Mouse (Mus musculus) adrenal gland, postnatal 36 days (tissue): ENCODE results near the gene Olfr1348. TPM values are rescaled to one million over a fixed set of nuclear protein-coding genes. Genes with fewer than 3 reads are reported as not detected.

Source experiments
- DNase-seq, 2 experiments: peaks; one replicate each; pipeline ENCODE4 v3.0.0; 2021; ENCODE audit warnings: mixed read lengths in 1 of 2
- long read RNA-seq, 2 experiments: library from polyadenylated mRNA; stranded (forward); transcript quantifications; one replicate each; pipeline ENCODE4 v2.0.0; 2021; ENCODE audit warnings: borderline sequencing depth in 2 of 2
- total RNA-seq, 2 experiments: library from RNA; stranded (reverse); gene quantifications; 2 replicates each; pipeline ENCODE4 v1.2.3; 2021

Olfr1348 gene
- total RNA-seq = not detected
- long read RNA-seq, experiment 1 = 0 reads
- long read RNA-seq, experiment 2 = 0 reads

GRCm38 (mm10) chr7:6508648-6509047 is at the start of gene Olfr1348:
Gene Olfr1348 (minus strand): TSS chr7:6508748.
- no peak for DNase-seq

GRCm38 (mm10) chr7:6526141-6526540 is 17.6 kb upstream of the Olfr1348 start:
- no peak for DNase-seq

DNA sequence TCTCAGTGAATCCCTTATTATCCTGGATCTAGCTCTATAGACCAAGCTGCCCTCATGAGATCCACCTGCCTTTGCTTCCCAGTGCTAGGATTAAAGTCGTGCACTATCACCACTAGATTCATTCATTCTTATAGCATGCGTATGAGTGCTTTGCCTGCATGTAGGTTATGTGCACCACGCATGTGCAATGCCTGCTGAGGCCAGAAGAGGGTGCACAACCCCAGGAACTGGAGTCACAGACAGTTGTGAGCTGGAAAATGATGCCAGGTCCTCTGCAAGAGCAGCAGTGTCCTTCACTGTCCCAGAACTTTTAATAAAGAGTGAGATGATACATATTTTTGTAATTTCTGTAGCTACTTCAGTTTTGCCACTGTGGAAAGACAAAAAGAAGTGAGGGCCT is 16.5 kb upstream of the Olfr1348 start:
- DNase-seq = no peak

- DNase-seq = no peak
Observed at GRCm38 (mm10) chr7:6522850-6523249, 14.3 kb upstream of the Olfr1348 start, which contains the start of gene Olfr1349. Gene Olfr1349 (minus strand): TSS chr7:6522950.

GRCm38 (mm10) chr7:6521666-6522065 is 13.1 kb upstream of the Olfr1348 start:
- no peak for DNase-seq

- no peak for DNase-seq
Observed at GRCm38 (mm10) chr7:6499655-6500054, 8.9 kb downstream of the Olfr1348 start, which contains the start of gene Olfr1347. Gene Olfr1347 (minus strand): TSS chr7:6499755.

GRCm38 (mm10) chr7:6486841-6487240 is 21.7 kb downstream of the Olfr1348 start, which contains the start of gene Olfr5:
Gene Olfr5 (minus strand): TSS chr7:6486941.
- no peak for DNase-seq

GRCm38 (mm10) chr7:6477633-6478032 is 30.9 kb downstream of the Olfr1348 start:
- DNase-seq = peak in 1 of 2 experiments; percentile 9

DNA sequence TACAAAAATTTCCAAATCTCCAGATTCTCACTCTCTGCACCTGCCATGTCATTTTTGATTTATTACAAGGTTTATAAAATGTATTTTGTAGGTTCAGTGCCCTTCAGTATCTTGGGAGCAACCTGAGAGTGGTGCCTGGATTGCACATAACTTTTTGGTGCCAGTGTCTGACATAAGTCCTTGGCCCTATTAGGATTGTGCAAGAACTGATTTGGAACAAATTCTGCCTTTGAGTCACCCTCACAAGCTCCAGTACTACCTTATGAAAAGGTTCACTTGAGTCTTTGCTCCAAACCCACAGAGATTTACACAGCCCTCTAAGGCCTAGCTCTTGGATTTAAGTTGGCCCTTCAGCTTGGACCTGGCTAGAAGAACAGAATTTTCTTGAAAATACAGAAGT is 41.6 kb downstream of the Olfr1348 start, which contains the start of gene Olfr1346:
TSS of gene Olfr1346 (plus strand) at position 151 of the 400 bp plus-strand sequence.
- no peak for DNase-seq

GRCm38 (mm10) chr7:6456399-6456798 is 52.1 kb downstream of the Olfr1348 start:
- DNase-seq = peak in 1 of 2 experiments; percentile 13

DNA sequence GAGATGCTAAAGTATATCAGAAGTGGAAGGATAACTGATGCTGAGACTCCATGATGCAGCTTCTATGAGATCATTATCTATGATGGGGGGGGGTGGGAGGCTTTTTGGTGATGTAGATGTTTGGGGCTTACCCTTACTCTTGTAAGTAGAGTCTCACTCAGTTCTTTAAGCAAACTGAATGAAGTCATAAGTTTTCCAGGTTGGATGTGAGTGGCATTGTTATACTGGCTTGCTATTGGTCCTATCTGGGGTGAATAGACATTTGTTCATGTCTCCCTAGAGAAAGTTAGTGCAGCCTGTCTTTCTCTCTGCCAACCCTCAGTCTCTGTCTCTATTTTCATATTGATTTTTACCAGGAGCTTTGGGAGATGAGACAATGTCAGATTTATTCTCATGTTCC is 52.7 kb downstream of the Olfr1348 start, which contains the start of gene Olfr1336:
TSS of gene Olfr1336 (plus strand) at position 301 of the 400 bp plus-strand sequence.
- no peak for DNase-seq

Other genes with a start within 250 kb of the Olfr1348 start
- gene Zfp667, start 222.2 kb downstream of the Olfr1348 start, total RNA-seq = 1 to 10 TPM; 5.9 to 9.8 TPM
- 1 to 10 TPM; 2.1 to 3.2 TPM for gene Zfp583, start 177.5 kb downstream of the Olfr1348 start, total RNA-seq
- gene Gm3854, start 165.0 kb downstream of the Olfr1348 start, total RNA-seq = under 1 TPM; 0.70 to 0.79 TPM
- 1 to 10 TPM; 1.8 to 3.2 TPM for gene Zfp78, start 145.5 kb downstream of the Olfr1348 start, total RNA-seq
- gene Zfp28, start 125.5 kb downstream of the Olfr1348 start, total RNA-seq = 1 to 10 TPM; 2.2 to 2.8 TPM
- under 1 TPM; 0.13 to 0.66 TPM for gene Smim17, start 110.0 kb downstream of the Olfr1348 start, total RNA-seq
- gene Gm20715, start 98.5 kb downstream of the Olfr1348 start, total RNA-seq = not detected
- gene Olfr1344, start 70.1 kb downstream of the Olfr1348 start, total RNA-seq = not detected
- not detected for gene Olfr1336, start 52.6 kb downstream of the Olfr1348 start, total RNA-seq
- not detected for gene Olfr1346, start 41.6 kb downstream of the Olfr1348 start, total RNA-seq
- gene Olfr5, start 21.8 kb downstream of the Olfr1348 start, total RNA-seq = not detected
- not detected for gene Olfr1347, start 9.0 kb downstream of the Olfr1348 start, total RNA-seq
- gene Olfr1349, start 14.2 kb upstream of the Olfr1348 start, total RNA-seq = not detected
- gene Olfr1350, start 56.1 kb upstream of the Olfr1348 start, total RNA-seq = not detected
- gene Zim1, start 187.7 kb upstream of the Olfr1348 start, total RNA-seq = 1 to 10 TPM; 5.4 to 5.6 TPM
- gene Peg3, start 221.7 kb upstream of the Olfr1348 start, total RNA-seq = 10 to 100 TPM; 37.8 to 39.2 TPM
- 1 to 10 TPM in 1 of 2 experiments, under 1 TPM in 1; 0.99 to 1.3 TPM for gene Usp29, start 221.8 kb upstream of the Olfr1348 start, total RNA-seq